Mouse (Mus musculus) thymus, adult 2 months (tissue): Measurements from ENCODE around the gene Casz1. TPM values are rescaled to one million over a fixed set of nuclear protein-coding genes. Genes with fewer than 3 reads are reported as not detected.

ENCODE experiments used
- DNase-seq: peaks from one replicate; pipeline ENCODE4 v3.0.0; 2021
- H3K27ac ChIP-seq: fragments of 200-500 bp; 2 replicates; pipeline ENCODE4 v1.5.1; 2012; ENCODE audit warnings: low read length, control low read depth; ENCODE audit not compliant: control insufficient read depth, insufficient read depth
- H3K27me3 ChIP-seq: fragments of 200-500 bp; 2 replicates; pipeline ENCODE4 v1.6.1; 2012; ENCODE audit warnings: mild to moderate bottlenecking, low read length, moderate library complexity, mixed read lengths; ENCODE audit not compliant: control insufficient read depth, insufficient read depth
- H3K36me3 ChIP-seq: fragments of 200-500 bp; 2 replicates; pipeline ENCODE4 v1.6.1; 2012; ENCODE audit warnings: mild to moderate bottlenecking, low read length, moderate library complexity; ENCODE audit not compliant: control insufficient read depth, insufficient read depth
- H3K4me1 ChIP-seq: fragments of 200-500 bp; replicated peaks from 2 replicates; pipeline ENCODE4 v1.6.1; 2012; ENCODE audit warnings: low read length; ENCODE audit not compliant: control insufficient read depth, insufficient read depth
- H3K4me3 ChIP-seq: fragments of 200-500 bp; 2 replicates; pipeline ENCODE4 v1.5.1; 2012; ENCODE audit warnings: mild to moderate bottlenecking, low read length, control low read depth, moderate library complexity; ENCODE audit not compliant: control insufficient read depth, insufficient read depth
- CTCF ChIP-seq: fragments of 200-500 bp; IDR thresholded peaks from 2 replicates; pipeline ENCODE4 v1.5.1; 2012; ENCODE audit warnings: mild to moderate bottlenecking, control low read depth, low read length, moderate library complexity, borderline replicate concordance; ENCODE audit not compliant: control insufficient read depth, poor library complexity, insufficient read depth; ENCODE audit errors: extremely low read depth
- POLR2A ChIP-seq: fragments of 200-500 bp; IDR thresholded peaks from 2 replicates; pipeline ENCODE4 v1.6.1; 2012; ENCODE audit warnings: mild to moderate bottlenecking, low read length, control low read depth, moderate library complexity; ENCODE audit not compliant: control insufficient read depth, poor library complexity, insufficient read depth; ENCODE audit errors: extremely low read depth
- WGBS: fragments of 180-500 bp; shearing (Covaris S2); methylation state at CpG from one replicate; pipeline ENCODE4 v1.1.7; 2018; 5-methylcytosine and 5-hydroxymethylcytosine counted together
- polyA plus RNA-seq: library from polyadenylated mRNA; depleted of rRNA; stranded (reverse); fragments of >200 nt; gene quantifications from 2 replicates; pipeline ENCODE4 v1.2.3, GENCODE M21; 2012

Casz1 gene
- polyA plus RNA-seq, 1 experiment, result 5.8 TPM

DNA sequence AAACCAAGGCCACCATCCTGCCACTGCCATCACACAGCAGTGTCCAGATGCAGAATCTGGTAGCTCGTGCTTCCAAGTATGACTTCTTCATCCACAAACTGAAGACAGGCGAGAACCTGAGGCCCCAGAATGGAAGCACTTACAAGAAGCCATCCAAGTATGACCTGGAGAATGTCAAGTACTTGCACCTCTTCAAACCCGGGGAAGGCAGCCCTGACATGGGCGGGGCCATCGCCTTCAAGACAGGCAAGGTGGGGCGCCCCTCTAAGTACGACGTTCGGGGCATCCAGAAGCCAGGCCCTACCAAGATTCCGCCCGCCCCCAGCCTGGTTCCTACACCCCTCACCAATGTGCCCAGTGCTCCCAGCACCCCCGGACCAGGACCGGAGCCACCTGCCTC, 128.9 kb downstream of the Casz1 start:
- TF ChIP-seq CTCF (no peak), POLR2A (no peak)
- Histone ChIP-seq H3K27ac (no peak overlapping the region), H3K36me3 (no peaks in the 10 kb centered on the region), H3K27me3 (no peaks in the 10 kb centered on the region), H3K4me3 (no peak overlapping the region), H3K4me1 (no peaks in the 10 kb centered on the region)
- 93% methylated on average over 13 of the region's 13 CpGs for WGBS
- no peak for DNase-seq

DNA sequence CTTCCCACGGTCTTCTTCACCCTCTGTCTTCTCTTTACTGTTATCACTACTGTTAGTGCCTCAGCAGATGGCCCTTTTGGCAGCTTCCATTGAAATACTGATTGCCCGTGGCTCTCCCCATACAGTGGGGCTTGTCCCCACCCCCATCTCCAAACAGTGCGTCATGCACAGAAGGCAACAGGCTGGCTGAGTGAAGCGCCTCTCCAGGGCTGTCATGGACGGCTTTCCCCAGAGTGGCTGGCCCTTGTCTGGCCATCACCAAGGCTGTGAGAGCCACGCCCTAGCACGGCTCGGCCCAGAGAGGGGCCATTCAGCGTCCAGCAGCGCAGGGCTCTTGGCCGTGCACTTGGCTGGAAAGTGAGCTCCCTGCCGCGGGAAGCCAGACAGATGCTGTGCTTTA, 131.0 kb downstream of the Casz1 start:
- no peak for DNase-seq
- H3K27ac ChIP-seq, result no peak overlapping the region
- no peaks in the 10 kb centered on the region for H3K4me1 ChIP-seq

DNA sequence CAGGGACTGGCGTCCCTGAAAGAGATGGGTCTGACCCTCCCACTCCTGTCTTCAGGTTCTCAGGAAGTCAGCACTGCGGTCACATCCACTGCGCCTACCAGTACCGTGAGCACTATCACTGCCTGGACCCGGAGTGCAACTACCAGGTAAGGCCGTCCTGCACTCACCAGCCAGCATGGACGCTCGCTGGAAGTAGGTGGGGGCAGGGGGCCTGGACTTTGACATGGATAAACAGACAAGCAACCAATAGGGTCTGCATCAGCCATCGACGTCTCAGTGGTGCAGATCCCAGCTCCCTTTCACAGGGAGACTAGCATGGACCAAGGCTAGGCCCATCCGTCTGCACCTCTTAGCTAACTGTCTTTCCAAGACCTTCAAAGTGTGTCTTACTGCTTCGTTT, 131.9 kb downstream of the Casz1 start:
- Histone ChIP-seq H3K36me3 (no peaks in the 10 kb centered on the region), H3K4me1 (peaks cover 2% of the 10 kb centered on the region; the same call in 1 of the 2 replicates), H3K27ac (no peak overlapping the region), H3K27me3 (no peaks in the 10 kb centered on the region; the same call in 1 of the 2 replicates), H3K4me3 (no peak overlapping the region)
- no peak for TF ChIP-seq CTCF
- no peak for TF ChIP-seq POLR2A
- DNase-seq, result no peak
- 95% methylated on average over 12 of the region's 12 CpGs for WGBS

More for the DNA sequence above, 131.0 kb downstream of the Casz1 start:
- Histone ChIP-seq H3K36me3 (no peaks in the 10 kb centered on the region), H3K27me3 (no peaks in the 10 kb centered on the region), H3K4me3 (no peak overlapping the region)
- 92% methylated on average over 13 of the region's 13 CpGs for WGBS
- TF ChIP-seq POLR2A (no peak), CTCF (no peak)

DNA sequence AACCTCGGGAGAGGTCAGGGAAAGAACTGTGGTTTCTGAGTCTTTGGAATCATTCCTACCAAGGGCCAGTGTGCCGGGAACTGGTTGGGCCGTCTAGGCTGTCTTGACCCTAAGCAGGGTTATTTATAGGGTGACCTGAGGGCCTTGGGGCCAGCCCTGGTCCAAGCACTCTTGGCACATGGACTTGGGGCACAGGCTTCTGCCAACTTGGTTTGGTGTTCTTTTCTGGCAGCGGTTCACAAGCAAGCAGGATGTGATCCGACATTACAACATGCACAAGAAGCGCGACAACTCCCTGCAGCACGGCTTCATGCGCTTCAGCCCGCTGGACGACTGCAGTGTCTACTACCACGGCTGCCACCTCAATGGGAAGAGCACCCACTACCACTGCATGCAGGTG, 132.5 kb downstream of the Casz1 start:
- H3K36me3 ChIP-seq, result no peaks in the 10 kb centered on the region
- TF ChIP-seq CTCF, result no peak
- TF ChIP-seq POLR2A, result no peak
- H3K27me3 ChIP-seq, result no peaks in the 10 kb centered on the region; the same call in 1 of the 2 replicates
- no peak overlapping the region for H3K4me3 ChIP-seq
- 95% methylated on average over 12 of the region's 12 CpGs for WGBS
- peaks cover 4% of the 10 kb centered on the region; the same call in 1 of the 2 replicates for H3K4me1 ChIP-seq
- no peak for DNase-seq
- no peak overlapping the region for H3K27ac ChIP-seq

DNA sequence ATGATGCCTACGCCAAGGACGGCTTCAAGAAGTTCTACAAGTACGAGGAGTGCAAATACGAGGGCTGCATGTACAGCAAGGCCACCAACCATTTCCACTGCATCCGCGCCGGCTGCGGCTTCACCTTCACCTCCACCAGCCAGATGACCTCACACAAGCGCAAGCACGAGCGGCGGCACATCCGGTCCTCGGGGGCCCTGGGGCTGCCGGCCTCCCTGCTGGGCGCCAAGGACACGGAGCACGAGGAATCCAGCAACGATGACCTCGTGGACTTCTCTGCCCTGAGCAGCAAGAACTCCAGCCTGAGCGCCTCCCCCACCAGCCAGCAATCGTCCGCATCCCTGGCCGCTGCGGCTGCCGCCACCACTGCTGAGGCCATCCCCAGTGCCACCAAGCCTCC, 134.3 kb downstream of the Casz1 start:
- H3K4me3 ChIP-seq, result no peak overlapping the region
- WGBS, result 96% methylated on average over 26 of the region's 26 CpGs
- no peak for DNase-seq
- TF ChIP-seq POLR2A (no peak), CTCF (no peak)
- H3K27ac ChIP-seq, result no peak overlapping the region
- no peaks in the 10 kb centered on the region; the same call in 1 of the 2 replicates for H3K27me3 ChIP-seq
- H3K36me3 ChIP-seq, result no peaks in the 10 kb centered on the region
- H3K4me1 ChIP-seq, result peaks cover 4% of the 10 kb centered on the region; the same call in 1 of the 2 replicates

DNA sequence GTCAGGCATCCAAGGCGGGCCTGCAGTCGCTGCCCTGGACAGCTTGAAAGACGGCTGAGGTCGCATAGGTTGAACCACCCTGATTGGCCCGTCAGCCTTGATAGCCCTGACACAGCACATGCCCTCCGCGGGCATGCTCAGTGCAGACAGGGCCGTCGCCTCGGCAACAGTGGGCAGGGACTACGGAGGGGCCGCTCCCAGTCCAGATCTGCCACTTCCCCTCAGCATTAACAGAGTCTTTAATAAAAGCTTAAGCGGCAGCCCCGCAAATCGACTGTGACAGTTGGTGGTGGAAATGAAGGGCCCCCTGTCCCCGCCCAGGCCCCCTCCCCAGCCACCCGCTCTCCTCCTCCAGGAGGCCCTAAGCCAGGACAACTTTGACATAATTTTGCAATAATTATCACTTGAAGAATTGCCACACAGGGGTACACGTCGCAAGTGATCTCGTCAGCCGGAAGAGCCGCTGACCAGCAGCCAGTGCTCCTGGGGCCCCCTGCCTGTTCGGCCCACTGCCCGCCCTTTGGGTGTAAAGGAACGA, 136.5 kb downstream of the Casz1 start:
- no peaks in the 10 kb centered on the region; the same call in 1 of the 2 replicates for H3K27me3 ChIP-seq
- H3K4me1 ChIP-seq, result peaks cover 4% of the 10 kb centered on the region; the same call in 1 of the 2 replicates
- H3K4me3 ChIP-seq, result no peak overlapping the region
- no peak overlapping the region for H3K27ac ChIP-seq
- TF ChIP-seq POLR2A (no peak), CTCF (no peak)
- DNase-seq, result peak; percentile 9
- 5% methylated on average over 25 of the region's 25 CpGs for WGBS
- H3K36me3 ChIP-seq, result no peaks in the 10 kb centered on the region
